Comparison of ENCODE assay signal across 8 mouse cellular contexts in genomic region chr13:59145677-59146555, GRCm38 (mm10).
DNase-seq lines count a peak whose midpoint lies in the region; ATAC-seq lines count a peak whose summit lies in the region.
"Had no signal": no experiment of that assay in that cellular context is flagged by ENCODE, and none has a peak within 500 bp of the region (broad histone marks: within the 10 kb centered on the region; RNA-seq: fewer than 3 reads in every experiment).

No protein-coding gene starts in this region.

- H3K4me1 ChIP-seq in liver, embryonic 12.5 days: no peaks in the 10 kb centered on the region

- no peaks in the 10 kb centered on the region for H3K9me3 ChIP-seq in liver, embryonic 12.5 days (replicated peaks)

- H3K9ac ChIP-seq in liver, embryonic 12.5 days: no peak overlapping the region

- no peaks in the 10 kb centered on the region for H3K36me3 ChIP-seq in liver, embryonic 12.5 days

- WGBS in liver, embryonic 12.5 days (ENCODE audit: insufficient replicate concordance): 57% methylated on average over 21 of the region's 21 CpGs

- peak; percentile 59 for DNase-seq in adrenal gland, adult 2 months
- DNase-seq in cerebellum, adult 9-10 months: peak; percentile 30
- peak; percentile 91 to 92 for DNase-seq in frontal cortex, postnatal 14 days (ENCODE audit: low spot score in 2 of 2)
- peak; percentile 94 to 98 for DNase-seq in layer of hippocampus, adult 18-20 months (ENCODE audit: low spot score in 2 of 2)
- DNase-seq in lung, postnatal 36 days: peak; percentile 41
- DNase-seq in right cerebral cortex, postnatal 4 days: peak; percentile 96

- H3K27me3 ChIP-seq in liver, embryonic 12.5 days (replicated peaks): no peaks in the 10 kb centered on the region

- no peak for ATAC-seq in liver, embryonic 12.5 days

- H3K4me2 ChIP-seq in liver, embryonic 12.5 days: no peak overlapping the region

- H3K27ac ChIP-seq in liver, embryonic 12.5 days: no peak overlapping the region
- H3K27ac ChIP-seq: kidney, postnatal 0 days had no signal

- H3K4me3 ChIP-seq in liver, embryonic 12.5 days: no peak overlapping the region

Comparison
In these comparisons a context has a peak if more than half of its experiments do, and no peak if none do; other contexts are left out.
1. DNase-seq: peak in every context shown above with its lines; median percentile 96 in layer of hippocampus, adult 18-20 months; 96 in right cerebral cortex, postnatal 4 days; 92 in frontal cortex, postnatal 14 days; 59 in adrenal gland, adult 2 months; 41 in lung, postnatal 36 days; 30 in cerebellum, adult 9-10 months.